Mouse (Mus musculus): Measurements from ENCODE around the gene Gm3591. TPM values are rescaled to one million over a fixed set of nuclear protein-coding genes. Genes with fewer than 3 reads are reported as not detected.
"Not testable (repeated sequence)": the region's sequence is repeated elsewhere in the genome, so short reads cannot be mapped to it uniquely, and the experiment has no call there.

Gene Gm3591
- 1.5 and 2.0 TPM in 2 replicates for polyA plus RNA-seq (2016; fragmentation: Nextera tagmentation; extraction: Ambion mirVana)

GRCm38 (mm10) chr14:6412382-6412781, at the start of gene Gm3591:
Gm3591 (minus strand) TSS chr14:6412482.
- not testable (repeated sequence) for H3K4me2 ChIP-seq (replicated peaks); H3K4me1 ChIP-seq; H3K27me3 ChIP-seq; H3K9me3 ChIP-seq; H3K9ac ChIP-seq (replicated peaks); H3K27ac ChIP-seq (replicated peaks); H3K4me3 ChIP-seq; ATAC-seq (ENCODE audit: low FRiP score, low read depth); H3K36me3 ChIP-seq
- WGBS = no CpG with 5 or more reads among the region's 2 CpGs

DNA sequence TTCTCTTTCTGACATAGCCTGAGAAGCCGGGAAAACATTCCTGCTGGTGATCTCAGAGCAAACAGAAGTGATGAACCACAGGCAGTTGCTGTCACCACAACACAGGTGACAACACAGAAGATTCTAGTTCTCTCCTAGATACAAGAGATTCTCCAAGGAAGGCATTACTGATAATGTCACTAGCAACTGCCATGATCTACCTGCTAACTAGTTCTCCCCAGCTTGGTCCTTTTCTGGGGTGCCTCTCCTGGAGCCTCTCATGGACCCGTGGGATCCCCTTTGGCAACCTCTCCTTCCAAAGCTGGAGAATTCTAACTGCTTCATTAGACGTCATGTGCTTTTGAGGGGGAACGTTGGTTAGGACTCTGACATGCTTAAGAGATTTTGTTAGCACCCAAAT, 32.2 kb upstream of the Gm3591 start, which contains the start of gene Gm3594:
TSS of gene Gm3594 (minus strand) at position 101 of the 400 bp plus-strand sequence.
- WGBS = no CpG with 5 or more reads among the region's 4 CpGs
- ATAC-seq (ENCODE audit: low FRiP score, low read depth) = not testable (repeated sequence)

GRCm38 (mm10) chr14:6440774-6441173, 28.5 kb upstream of the Gm3591 start:
- H3K9me3 ChIP-seq; H3K9ac ChIP-seq (replicated peaks); H3K36me3 ChIP-seq; H3K4me3 ChIP-seq; H3K4me1 ChIP-seq; ATAC-seq (ENCODE audit: low FRiP score, low read depth); H3K4me2 ChIP-seq (replicated peaks); H3K27ac ChIP-seq (replicated peaks); H3K27me3 ChIP-seq: not testable (repeated sequence)
- 80% methylated on average over 3 of the region's 4 CpGs for WGBS

More for the DNA sequence above, 32.2 kb upstream of the Gm3591 start, which contains the start of gene Gm3594:
- H3K4me2 ChIP-seq (replicated peaks); H3K27me3 ChIP-seq; H3K9me3 ChIP-seq; H3K9ac ChIP-seq (replicated peaks); H3K27ac ChIP-seq (replicated peaks); H3K36me3 ChIP-seq; H3K4me1 ChIP-seq; H3K4me3 ChIP-seq: not testable (repeated sequence)

DNA sequence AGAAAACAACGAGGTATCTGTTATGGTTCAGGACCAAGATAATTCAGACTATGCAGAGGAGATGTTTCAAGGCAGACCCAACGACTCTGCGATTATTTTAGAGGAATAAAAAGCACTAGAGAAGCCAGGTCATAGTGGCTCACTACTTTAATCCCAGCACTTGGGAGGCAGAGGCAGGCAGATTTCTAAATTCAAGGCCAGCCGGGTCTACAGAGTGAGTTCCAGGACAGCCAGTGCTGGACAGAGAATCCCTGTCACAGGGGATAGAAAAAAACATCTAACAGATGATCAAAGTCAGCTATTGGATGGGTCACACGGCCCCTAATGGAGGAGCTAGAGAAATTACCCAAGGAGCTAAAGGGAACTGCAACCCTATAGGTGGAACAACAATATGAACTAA, 27.9 kb upstream of the Gm3591 start:
- ATAC-seq (ENCODE audit: low FRiP score, low read depth); H3K27me3 ChIP-seq; H3K36me3 ChIP-seq; H3K4me3 ChIP-seq; H3K27ac ChIP-seq (replicated peaks); H3K4me2 ChIP-seq (replicated peaks); H3K4me1 ChIP-seq; H3K9ac ChIP-seq (replicated peaks); H3K9me3 ChIP-seq: not testable (repeated sequence)
- WGBS = 83% methylated on average over 2 of the region's 5 CpGs

DNA sequence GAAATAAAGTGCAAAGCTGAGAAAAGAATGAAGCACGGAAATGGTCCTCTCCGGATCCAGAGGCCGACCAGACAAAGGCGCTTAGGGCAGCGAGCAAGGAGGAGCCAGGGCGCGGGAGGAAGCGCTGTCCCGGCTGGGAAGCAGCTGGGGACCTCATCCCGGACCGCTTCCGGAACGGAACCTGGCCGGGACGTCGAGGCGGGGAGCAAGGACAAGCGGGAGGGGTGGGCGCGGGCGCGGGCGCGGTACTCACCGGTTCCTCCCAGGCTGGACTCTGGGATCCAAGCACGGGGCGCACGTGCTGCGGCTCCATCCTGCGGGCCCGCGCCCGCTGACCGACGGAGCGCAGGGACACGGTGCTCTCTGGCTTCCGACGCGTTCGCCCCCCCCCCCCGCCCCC, 14.5 kb upstream of the Gm3591 start:
- H3K9ac ChIP-seq (replicated peaks); H3K36me3 ChIP-seq; H3K27ac ChIP-seq (replicated peaks); H3K27me3 ChIP-seq; H3K4me1 ChIP-seq; H3K9me3 ChIP-seq; ATAC-seq (ENCODE audit: low FRiP score, low read depth): not testable (repeated sequence)
- H3K4me2 ChIP-seq (replicated peaks) = peak overlapping the region; percentile 46
- H3K4me3 ChIP-seq = peak overlapping the region; percentile 31
- WGBS = 10% methylated on average over 9 of the region's 42 CpGs

DNA sequence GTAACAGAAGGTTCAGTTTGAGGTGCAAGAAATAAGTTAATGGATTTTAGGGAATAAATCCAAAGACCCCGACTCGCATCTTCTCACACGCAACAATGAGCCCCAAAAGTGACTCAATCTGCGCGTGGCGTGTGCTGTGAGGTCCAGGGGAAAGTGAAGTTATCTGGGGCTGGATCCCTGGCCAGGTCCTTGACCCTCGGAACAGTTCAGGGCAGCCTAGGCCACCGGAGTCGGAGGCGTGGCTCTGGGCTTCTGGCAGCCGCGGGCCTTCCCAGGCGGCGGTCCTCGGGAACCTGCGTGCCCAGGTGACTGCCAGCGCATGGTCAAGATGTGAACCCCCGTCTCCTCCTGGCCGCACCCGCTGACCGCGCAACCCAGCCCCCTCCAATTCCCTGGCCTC, 14.1 kb upstream of the Gm3591 start:
- not testable (repeated sequence) for ATAC-seq (ENCODE audit: low FRiP score, low read depth); H3K9ac ChIP-seq (replicated peaks); H3K27ac ChIP-seq (replicated peaks); H3K36me3 ChIP-seq; H3K27me3 ChIP-seq; H3K9me3 ChIP-seq; H3K4me1 ChIP-seq
- peak overlapping the region; percentile 46 for H3K4me2 ChIP-seq (replicated peaks)
- H3K4me3 ChIP-seq = peak overlapping the region; percentile 31
- 14% methylated on average over 21 of the region's 22 CpGs for WGBS

DNA sequence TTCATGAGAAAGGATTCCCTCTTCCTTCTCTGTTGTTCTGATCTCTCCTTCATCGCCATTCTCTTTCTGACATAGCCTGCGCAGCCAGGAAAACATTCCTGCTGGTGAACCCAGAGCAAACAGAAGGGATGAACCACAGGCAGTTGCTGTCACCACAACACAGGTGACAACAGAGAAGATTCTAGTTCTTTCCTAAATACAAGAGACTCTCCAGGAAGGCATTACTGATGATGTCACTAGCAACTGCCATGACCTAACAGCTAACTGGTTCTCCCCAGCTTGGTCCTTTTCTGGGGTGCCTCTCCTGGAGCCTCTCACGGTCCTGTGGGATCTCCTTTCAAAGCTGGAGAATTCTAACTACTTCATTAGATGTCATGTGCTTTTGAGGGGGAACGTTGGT, 22.1 kb downstream of the Gm3591 start, which contains the start of gene Gm16440:
TSS of gene Gm16440 (minus strand) at position 101 of the 400 bp plus-strand sequence.
- H3K9ac ChIP-seq (replicated peaks); ATAC-seq (ENCODE audit: low FRiP score, low read depth); H3K36me3 ChIP-seq; H3K9me3 ChIP-seq; H3K4me2 ChIP-seq (replicated peaks); H3K4me3 ChIP-seq; H3K27ac ChIP-seq (replicated peaks); H3K4me1 ChIP-seq; H3K27me3 ChIP-seq: not testable (repeated sequence)
- 81% methylated on average over 2 of the region's 4 CpGs for WGBS

Other genes with a start within 250 kb of the Gm3591 start
- gene Gm21560, start 193.2 kb downstream of the Gm3591 start, polyA plus RNA-seq (2016; fragmentation: Nextera tagmentation; extraction: Ambion mirVana) = not detected in 2 replicates
- gene Gm3411, start 125.2 kb downstream of the Gm3591 start, polyA plus RNA-seq (2016; fragmentation: Nextera tagmentation; extraction: Ambion mirVana) = 1.4 and 2.7 TPM in 2 replicates
- gene Gm21103, start 107.6 kb downstream of the Gm3591 start, polyA plus RNA-seq (2016; fragmentation: Nextera tagmentation; extraction: Ambion mirVana) = not detected in 2 replicates
- not detected in 2 replicates for gene Gm3618, start 68.8 kb downstream of the Gm3591 start, polyA plus RNA-seq (2016; fragmentation: Nextera tagmentation; extraction: Ambion mirVana)
- gene Gm16440, start 22.2 kb downstream of the Gm3591 start, polyA plus RNA-seq (2016; fragmentation: Nextera tagmentation; extraction: Ambion mirVana) = not detected in 2 replicates
- not detected in 2 replicates for gene Gm3594, start 32.1 kb upstream of the Gm3591 start, polyA plus RNA-seq (2016; fragmentation: Nextera tagmentation; extraction: Ambion mirVana)
- not detected in 2 replicates for gene Gm8356, start 124.8 kb upstream of the Gm3591 start, polyA plus RNA-seq (2016; fragmentation: Nextera tagmentation; extraction: Ambion mirVana)
- 0.46 and 0.72 TPM in 2 replicates for gene Gm3629, start 178.1 kb upstream of the Gm3591 start, polyA plus RNA-seq (2016; fragmentation: Nextera tagmentation; extraction: Ambion mirVana)
- not detected in 2 replicates for gene Gm3460, start 209.9 kb upstream of the Gm3591 start, polyA plus RNA-seq (2016; fragmentation: Nextera tagmentation; extraction: Ambion mirVana)

All from midbrain, embryonic 12.5 days (tissue).